Mouse (Mus musculus): ENCODE data around the gene Pkdrej.

The Pkdrej gene

DNA sequence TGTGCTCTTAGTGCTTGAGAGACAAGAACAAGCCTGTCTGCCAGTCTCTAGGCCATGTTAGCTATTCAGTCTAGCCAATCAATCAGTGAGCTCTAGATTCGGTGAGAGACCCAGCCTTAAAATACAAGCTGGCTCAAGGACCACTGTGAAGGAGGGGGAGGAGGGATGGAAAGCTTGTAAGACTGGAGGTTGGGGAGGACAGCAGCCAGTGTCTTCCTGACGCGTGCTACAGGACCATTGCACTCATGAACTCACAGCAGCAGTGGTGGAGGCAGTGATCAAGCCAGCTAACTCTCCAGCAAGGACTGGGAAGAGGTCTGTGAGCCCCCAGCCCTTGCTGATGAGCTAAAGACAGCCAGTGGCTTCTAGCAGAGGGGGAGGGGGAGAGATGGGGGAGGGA is 56.5 kb downstream of the Pkdrej start:
- no peak for DNase-seq
